Comparison of ENCODE assay signal across 8 mouse cellular contexts in genomic region chr4:118620967-118621320, GRCm38 (mm10). TPM values are rescaled to one million over a fixed set of nuclear protein-coding genes. Genes with fewer than 3 reads are reported as not detected.
DNase-seq lines count a peak whose midpoint lies in the region; ATAC-seq and TF ChIP-seq lines count a peak whose summit lies in the region.

No protein-coding gene starts in this region.

- peak; percentile 45 for DNase-seq in right cerebral cortex, postnatal 14 days
- DNase-seq in right cerebral cortex, postnatal 25 days = no peak
- no peak for DNase-seq in adrenal gland, postnatal 25 days
- DNase-seq in T-cell, adult 2 months (ENCODE audit: low spot score) = no peak

- no peak for TF ChIP-seq POLR2A in embryonic fibroblast, embryonic 13.5 days (IDR thresholded peaks at IDR 0.05; ENCODE audit: low read depth, low read length)

- ATAC-seq in limb, embryonic 13.5 days (ENCODE audit: low FRiP score, low read depth) = 0 out of 2 replicates have a peak, but pooled peaks have one; percentile 26
- ATAC-seq in stomach, embryonic 14.5 days (ENCODE audit: insufficient number of reproducible peaks, insufficient read depth, low FRiP score, low read depth) = peak; percentile 28; the same call in 1 of the 2 replicates
- ATAC-seq in erythroid progenitor cell, adult 5-6 weeks (replicated peaks; ENCODE audit: low FRiP score, poor library complexity, severe bottlenecking) = no peak

- H3K36me3 ChIP-seq in limb, embryonic 13.5 days = peaks cover 33% of the 10 kb centered on the region
- peaks cover 28% of the 10 kb centered on the region for H3K36me3 ChIP-seq in stomach, embryonic 14.5 days (ENCODE audit: control insufficient read depth, insufficient read depth, low read length)

- no peaks in the 10 kb centered on the region for H3K27me3 ChIP-seq in limb, embryonic 13.5 days
- H3K27me3 ChIP-seq in stomach, embryonic 14.5 days (ENCODE audit: control insufficient read depth, insufficient read depth, low read length) = no peaks in the 10 kb centered on the region

- H3K4me1 ChIP-seq in embryonic fibroblast, embryonic 13.5 days (ENCODE audit: control insufficient read depth, insufficient read depth, low read length) = peaks cover 4% of the 10 kb centered on the region; the same call in 1 of the 2 replicates
- peaks cover 10% of the 10 kb centered on the region for H3K4me1 ChIP-seq in limb, embryonic 13.5 days
- 0 out of 2 replicates have a peak, but pooled peaks cover 4% of the 10 kb centered on the region for H3K4me1 ChIP-seq in stomach, embryonic 14.5 days (ENCODE audit: control insufficient read depth, insufficient read depth, low read length)

- no peak overlapping the region for H3K27ac ChIP-seq in embryonic fibroblast, embryonic 13.5 days (ENCODE audit: insufficient read depth, low read length)
- H3K27ac ChIP-seq in limb, embryonic 13.5 days = no peak overlapping the region
- no peak overlapping the region for H3K27ac ChIP-seq in stomach, embryonic 14.5 days (ENCODE audit: low read length)

- H3K9ac ChIP-seq in limb, embryonic 13.5 days = peak overlapping the region; percentile 79
- H3K9ac ChIP-seq in stomach, embryonic 14.5 days (replicated peaks; ENCODE audit: low read depth, low read length) = peak overlapping the region; percentile 69

- TF ChIP-seq CTCF in embryonic fibroblast, embryonic 13.5 days (IDR thresholded peaks at IDR 0.05; ENCODE audit: borderline replicate concordance, insufficient read depth, low read length) = no peak

- H3K9me3 ChIP-seq in limb, embryonic 13.5 days = peaks cover 3% of the 10 kb centered on the region; the same call in 1 of the 2 replicates
- peaks cover 6% of the 10 kb centered on the region; the same call in 1 of the 2 replicates for H3K9me3 ChIP-seq in stomach, embryonic 14.5 days (ENCODE audit: control insufficient read depth, low read depth, low read length)

- peak overlapping the region; percentile 88 for H3K4me2 ChIP-seq in limb, embryonic 13.5 days (replicated peaks)
- peak overlapping the region; percentile 93 for H3K4me2 ChIP-seq in stomach, embryonic 14.5 days (replicated peaks; ENCODE audit: low read depth, low read length)

- WGBS in limb, embryonic 13.5 days = under 1% methylated on average over 23 of the region's 23 CpGs
- WGBS in stomach, embryonic 14.5 days = under 1% methylated on average over 23 of the region's 23 CpGs

- H3K4me3 ChIP-seq in embryonic fibroblast, embryonic 13.5 days (ENCODE audit: insufficient read depth, low read length) = peak overlapping the region; percentile 93
- peak overlapping the region; percentile 90 for H3K4me3 ChIP-seq in limb, embryonic 13.5 days
- H3K4me3 ChIP-seq in stomach, embryonic 14.5 days (ENCODE audit: low read depth, low read length) = peak overlapping the region; percentile 69

RNA-seq across cellular contexts. Expression of gene Ebna1bp2, which starts 0.3 kb away (rescaled TPM):
- 66.1 and 75.0 TPM in 2 replicates for polyA plus RNA-seq in embryonic fibroblast, embryonic 13.5 days (2011; ENCODE audit: insufficient read length, low read depth, missing spikeins)
- 130 and 134 TPM in 2 replicates for polyA plus RNA-seq in limb, embryonic 13.5 days (2015; fragmentation: Nextera tagmentation; extraction: Ambion mirVana)
- polyA plus RNA-seq in stomach, embryonic 14.5 days (2014; fragmentation: Nextera tagmentation; extraction: Ambion mirVana) = 137 and 147 TPM in 2 replicates
- total RNA-seq in erythroid progenitor cell, adult 5-6 weeks (2015; ENCODE audit: low replicate concordance) = 12.6 and 19.8 TPM in 2 replicates
- 13.7 and 29.0 TPM in 2 replicates for total RNA-seq in erythroid progenitor cell, adult 5-6 weeks (2017; ENCODE audit: low replicate concordance)
- 67.7 and 74.7 TPM in 2 replicates for total RNA-seq in adrenal gland, postnatal 25 days (2021)

RNA-seq across cellular contexts. Expression of gene Cfap57, which starts 0.4 kb away (rescaled TPM):
- not detected in 2 replicates for polyA plus RNA-seq in embryonic fibroblast, embryonic 13.5 days (2011; ENCODE audit: insufficient read length, low read depth, missing spikeins)
- polyA plus RNA-seq in limb, embryonic 13.5 days (2015; fragmentation: Nextera tagmentation; extraction: Ambion mirVana) = 0.13 and 0.31 TPM in 2 replicates
- polyA plus RNA-seq in stomach, embryonic 14.5 days (2014; fragmentation: Nextera tagmentation; extraction: Ambion mirVana) = 0.19 and 0.20 TPM in 2 replicates
- not detected in 2 replicates for total RNA-seq in erythroid progenitor cell, adult 5-6 weeks (2015; ENCODE audit: low replicate concordance)
- 0.08 and 0.64 TPM in 2 replicates for total RNA-seq in erythroid progenitor cell, adult 5-6 weeks (2017; ENCODE audit: low replicate concordance)
- not detected in 2 replicates for total RNA-seq in adrenal gland, postnatal 25 days (2021)

RNA-seq across cellular contexts. Expression of gene Olfr62, which starts 37.8 kb away (rescaled TPM):
- polyA plus RNA-seq in embryonic fibroblast, embryonic 13.5 days (2011; ENCODE audit: insufficient read length, low read depth, missing spikeins) = not detected in 2 replicates
- not detected in 2 replicates for polyA plus RNA-seq in limb, embryonic 13.5 days (2015; fragmentation: Nextera tagmentation; extraction: Ambion mirVana)
- not detected in 2 replicates for polyA plus RNA-seq in stomach, embryonic 14.5 days (2014; fragmentation: Nextera tagmentation; extraction: Ambion mirVana)
- total RNA-seq in erythroid progenitor cell, adult 5-6 weeks (2015; ENCODE audit: low replicate concordance) = not detected in 2 replicates
- total RNA-seq in erythroid progenitor cell, adult 5-6 weeks (2017; ENCODE audit: low replicate concordance) = not detected in 2 replicates
- not detected in 2 replicates for total RNA-seq in adrenal gland, postnatal 25 days (2021)
